Mouse (Mus musculus): ENCODE results near the gene Cnksr3. TPM values are rescaled to one million over a fixed set of nuclear protein-coding genes. Genes with fewer than 3 reads are reported as not detected.

The Cnksr3 gene
- polyA plus RNA-seq, 1 experiment from 2014 or later: 11.0 TPM

DNA sequence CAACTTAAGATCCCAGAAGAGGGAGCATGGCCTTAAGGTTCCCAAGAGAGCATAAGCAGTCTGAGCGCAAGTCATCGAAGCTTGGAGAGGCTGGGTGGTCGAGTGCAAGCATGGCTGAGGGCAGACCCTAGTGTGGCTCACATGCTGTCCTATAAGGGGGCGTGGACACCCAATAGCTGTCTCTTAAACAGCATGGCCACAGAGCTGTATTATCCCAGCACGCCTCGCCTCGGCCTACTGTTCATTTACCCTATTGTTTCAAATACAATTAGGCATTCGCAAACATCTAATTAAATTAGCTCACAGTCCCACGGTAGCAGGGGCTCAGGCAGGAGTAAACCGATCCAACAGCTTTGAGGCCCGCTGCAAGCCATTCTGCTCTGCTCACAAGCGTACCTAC, 49.0 kb downstream of the Cnksr3 start:
- Histone ChIP-seq H3K36me3 (ENCODE audit: control insufficient read depth, insufficient read depth, low read length) (no peaks in the 10 kb centered on the region), H3K27ac (ENCODE audit: low read length) (no peak overlapping the region), H3K9ac (ENCODE audit: low read length) (no peak overlapping the region), H3K27me3 (ENCODE audit: control insufficient read depth, insufficient read depth, low read depth, low read length) (no peaks in the 10 kb centered on the region), H3K4me1 (replicated peaks; ENCODE audit: control insufficient read depth, insufficient read depth, low read length) (peaks cover 27% of the 10 kb centered on the region), H3K4me2 (ENCODE audit: low read depth, low read length) (no peak overlapping the region), H3K4me3 (ENCODE audit: low read length) (no peak overlapping the region), H3K9me3 (ENCODE audit: control insufficient read depth, low read length) (no peaks in the 10 kb centered on the region)
- WGBS: 77% methylated on average over 12 of the region's 12 CpGs
- no peak for ATAC-seq (ENCODE audit: low read depth)

DNA sequence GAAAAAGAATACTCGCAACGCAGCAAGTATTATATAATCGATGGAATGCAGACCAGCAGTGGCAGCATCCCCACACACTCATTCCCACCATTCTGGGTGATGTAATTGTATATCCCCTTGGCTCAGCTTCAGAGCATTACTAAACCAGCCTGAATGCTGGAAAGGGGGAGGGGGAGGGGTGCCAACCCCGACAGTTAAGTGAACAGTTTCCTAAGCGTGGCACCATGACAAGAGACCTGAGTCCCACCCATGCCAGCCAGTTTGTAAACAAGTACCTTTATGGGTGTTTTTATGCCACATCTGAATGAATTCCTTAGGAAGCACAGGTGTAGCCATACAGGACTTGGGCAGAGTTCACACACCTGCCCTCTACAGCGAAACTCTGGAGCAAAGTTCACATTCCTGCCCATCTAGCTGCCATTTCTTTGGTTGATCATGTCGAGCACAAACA, 53.0 kb downstream of the Cnksr3 start:
- Histone ChIP-seq H3K36me3 (ENCODE audit: control insufficient read depth, insufficient read depth, low read length) (no peaks in the 10 kb centered on the region), H3K9me3 (ENCODE audit: control insufficient read depth, low read length) (no peaks in the 10 kb centered on the region), H3K27ac (ENCODE audit: low read length) (peak overlapping the region; percentile 89), H3K9ac (ENCODE audit: low read length) (no peak overlapping the region), H3K4me3 (ENCODE audit: low read length) (peak overlapping the region; percentile 12; the same call in 1 of the 2 replicates), H3K4me2 (ENCODE audit: low read depth, low read length) (peak overlapping the region; percentile 44), H3K27me3 (ENCODE audit: control insufficient read depth, insufficient read depth, low read depth, low read length) (no peaks in the 10 kb centered on the region), H3K4me1 (replicated peaks; ENCODE audit: control insufficient read depth, insufficient read depth, low read length) (peaks cover 16% of the 10 kb centered on the region)
- peak; percentile 82 for ATAC-seq (ENCODE audit: low read depth)
- WGBS: 14% methylated on average over 7 of the region's 7 CpGs

DNA sequence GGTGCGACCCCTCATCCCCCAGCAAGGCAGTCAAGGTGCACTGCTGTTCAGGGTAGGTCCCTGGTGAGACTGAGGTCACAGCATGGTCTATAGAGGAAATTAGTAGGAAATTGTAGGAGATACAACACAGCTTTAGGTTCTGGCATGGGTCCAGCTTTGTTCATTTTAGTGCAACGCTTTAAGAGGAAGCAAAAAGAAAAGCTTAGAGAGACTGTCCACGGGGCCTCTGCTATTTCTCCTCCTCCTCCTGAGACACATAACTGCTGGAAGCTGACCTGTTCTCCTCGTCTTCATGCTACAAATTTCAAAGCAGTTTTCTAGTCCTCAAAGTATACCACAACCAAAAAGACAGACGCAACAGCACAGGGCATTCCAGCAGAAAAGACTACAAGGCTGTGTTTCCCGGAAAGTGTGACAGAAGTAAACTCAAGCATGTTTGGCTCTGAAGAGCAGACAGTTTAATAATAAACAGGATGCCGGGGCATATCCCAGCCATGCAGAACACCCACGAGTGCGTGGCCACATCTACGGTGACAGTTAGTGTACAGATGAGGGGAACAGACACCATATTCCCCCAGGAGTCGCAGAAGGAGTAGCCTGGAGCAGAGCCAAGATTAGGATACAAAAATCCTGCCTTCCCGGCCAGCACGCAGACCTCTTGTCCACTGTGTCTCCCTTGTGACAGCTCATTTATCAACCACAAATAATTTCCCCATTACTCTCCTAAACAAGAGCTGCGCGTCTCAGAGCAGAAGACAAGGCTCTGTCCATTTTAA, 53.6 kb downstream of the Cnksr3 start:
- Histone ChIP-seq H3K4me2 (ENCODE audit: low read depth, low read length) (peak overlapping the region; percentile 44), H3K27ac (ENCODE audit: low read length) (peak overlapping the region; percentile 89), H3K9me3 (ENCODE audit: control insufficient read depth, low read length) (no peaks in the 10 kb centered on the region), H3K36me3 (ENCODE audit: control insufficient read depth, insufficient read depth, low read length) (no peaks in the 10 kb centered on the region), H3K4me1 (replicated peaks; ENCODE audit: control insufficient read depth, insufficient read depth, low read length) (peaks cover 16% of the 10 kb centered on the region), H3K27me3 (ENCODE audit: control insufficient read depth, insufficient read depth, low read depth, low read length) (no peaks in the 10 kb centered on the region), H3K4me3 (ENCODE audit: low read length) (no peak overlapping the region), H3K9ac (ENCODE audit: low read length) (0 out of 2 replicates have a peak overlapping the region, but pooled peaks have one; percentile 11)
- 15% methylated on average over 15 of the region's 15 CpGs for WGBS
- peak; percentile 94 for ATAC-seq (ENCODE audit: low read depth)

DNA sequence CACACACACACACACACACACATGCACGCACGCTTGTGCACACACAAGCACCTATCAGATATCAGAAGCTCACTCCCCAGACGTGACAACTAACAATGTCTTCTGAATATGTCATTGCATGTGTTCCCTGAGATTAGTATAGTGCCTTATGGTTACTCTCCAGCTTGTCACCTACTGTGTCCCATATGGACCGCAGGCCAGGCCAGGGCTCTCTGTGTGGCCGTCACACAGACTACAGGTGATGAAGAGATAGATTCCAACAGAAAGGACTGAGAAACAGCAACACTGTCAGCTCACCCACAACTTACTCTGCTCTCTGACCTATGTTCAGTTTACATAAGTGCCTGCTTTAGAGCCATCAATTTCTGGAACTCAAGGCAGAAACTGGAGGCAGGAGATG, 57.2 kb downstream of the Cnksr3 start:
- no peak overlapping the region for H3K4me3 ChIP-seq (ENCODE audit: low read length)
- H3K4me1 ChIP-seq (replicated peaks; ENCODE audit: control insufficient read depth, insufficient read depth, low read length): peaks cover 16% of the 10 kb centered on the region
- no peak overlapping the region for H3K27ac ChIP-seq (ENCODE audit: low read length)
- H3K36me3 ChIP-seq (ENCODE audit: control insufficient read depth, insufficient read depth, low read length): no peaks in the 10 kb centered on the region; the same call in 1 of the 2 replicates
- no peaks in the 10 kb centered on the region for H3K9me3 ChIP-seq (ENCODE audit: control insufficient read depth, low read length)
- no peak for ATAC-seq (ENCODE audit: low read depth)
- H3K4me2 ChIP-seq (ENCODE audit: low read depth, low read length): no peak overlapping the region
- H3K27me3 ChIP-seq (ENCODE audit: control insufficient read depth, insufficient read depth, low read depth, low read length): no peaks in the 10 kb centered on the region
- no peak overlapping the region for H3K9ac ChIP-seq (ENCODE audit: low read length)
- WGBS: 87% methylated on average over 5 of the region's 5 CpGs

DNA sequence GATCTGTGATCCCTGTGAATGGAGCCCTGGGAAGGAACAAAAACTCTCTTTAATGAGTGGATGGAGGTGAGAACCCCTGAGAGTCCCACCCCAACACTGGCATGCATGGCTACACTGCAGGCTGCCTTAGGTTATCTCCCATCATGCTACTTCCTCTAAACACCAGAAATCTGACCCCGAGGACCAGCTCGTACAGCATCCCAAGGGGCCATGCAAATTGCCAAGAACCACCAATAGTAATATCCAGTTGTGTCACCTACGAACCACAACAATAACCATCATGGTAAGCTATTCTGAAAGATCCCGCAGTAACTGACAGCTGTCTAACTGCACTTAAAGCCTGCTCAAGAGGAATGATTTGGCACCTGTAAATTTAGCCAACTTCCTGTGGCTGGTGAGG, 59.1 kb downstream of the Cnksr3 start:
- no peak overlapping the region for H3K4me3 ChIP-seq (ENCODE audit: low read length)
- no peak for ATAC-seq (ENCODE audit: low read depth)
- peaks cover under 1% of the 10 kb centered on the region; the same call in 1 of the 2 replicates for H3K4me1 ChIP-seq (replicated peaks; ENCODE audit: control insufficient read depth, insufficient read depth, low read length)
- no peak overlapping the region for H3K4me2 ChIP-seq (ENCODE audit: low read depth, low read length)
- no peaks in the 10 kb centered on the region; the same call in 1 of the 2 replicates for H3K36me3 ChIP-seq (ENCODE audit: control insufficient read depth, insufficient read depth, low read length)
- WGBS: 91% methylated on average over 4 of the region's 4 CpGs
- H3K9ac ChIP-seq (ENCODE audit: low read length): no peak overlapping the region
- no peaks in the 10 kb centered on the region for H3K9me3 ChIP-seq (ENCODE audit: control insufficient read depth, low read length)
- no peak overlapping the region for H3K27ac ChIP-seq (ENCODE audit: low read length)
- no peaks in the 10 kb centered on the region for H3K27me3 ChIP-seq (ENCODE audit: control insufficient read depth, insufficient read depth, low read depth, low read length)

DNA sequence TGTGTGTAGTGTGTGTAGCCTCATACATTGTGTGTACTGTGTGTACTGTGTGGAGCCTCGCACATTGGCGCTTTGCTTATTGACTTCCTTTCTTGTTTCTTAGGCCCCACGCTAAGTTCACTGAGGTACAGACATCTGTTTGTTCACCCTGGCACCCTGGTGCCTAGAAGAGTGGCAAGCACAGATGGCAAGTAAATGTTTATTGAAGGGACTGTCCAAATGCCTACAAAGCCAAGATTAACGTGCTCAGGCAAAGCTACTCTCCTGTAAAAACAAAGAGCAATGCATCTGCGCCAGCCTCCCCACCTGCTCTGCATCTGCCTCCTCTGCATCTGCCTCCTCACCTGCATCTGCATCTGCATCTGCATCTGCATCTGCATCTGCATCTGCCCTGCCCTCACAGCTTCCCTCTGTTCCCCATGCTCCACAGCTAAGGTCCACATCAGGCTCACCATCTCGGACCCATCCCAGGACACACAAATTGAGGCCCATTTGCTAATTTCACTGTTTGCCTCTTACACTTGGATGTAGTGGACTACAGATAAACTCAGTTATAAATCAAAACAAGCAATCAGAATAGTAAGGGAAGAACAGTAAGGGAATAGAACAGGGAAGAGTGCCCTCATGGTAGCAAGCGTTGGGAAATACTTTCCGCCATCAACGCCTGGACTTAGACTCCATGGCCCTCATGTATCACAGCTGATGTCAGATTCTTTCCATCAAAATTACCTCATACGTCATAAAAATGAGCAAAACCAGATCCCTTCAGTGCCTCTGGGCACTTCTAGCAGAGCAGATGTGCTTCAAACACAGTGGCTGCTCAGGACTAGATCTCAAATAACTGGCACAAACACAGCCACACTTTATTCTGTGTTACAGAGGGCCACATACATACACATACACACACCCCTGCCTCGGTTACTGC, 62.1 kb downstream of the Cnksr3 start:
- no peak overlapping the region for H3K4me2 ChIP-seq (ENCODE audit: low read depth, low read length)
- ATAC-seq (ENCODE audit: low read depth): peak; percentile 45
- H3K4me3 ChIP-seq (ENCODE audit: low read length): no peak overlapping the region
- H3K36me3 ChIP-seq (ENCODE audit: control insufficient read depth, insufficient read depth, low read length): no peaks in the 10 kb centered on the region; the same call in 1 of the 2 replicates
- no peak overlapping the region for H3K9ac ChIP-seq (ENCODE audit: low read length)
- peaks cover 7% of the 10 kb centered on the region; the same call in 1 of the 2 replicates for H3K4me1 ChIP-seq (replicated peaks; ENCODE audit: control insufficient read depth, insufficient read depth, low read length)
- no peaks in the 10 kb centered on the region for H3K9me3 ChIP-seq (ENCODE audit: control insufficient read depth, low read length)
- H3K27ac ChIP-seq (ENCODE audit: low read length): no peak overlapping the region
- H3K27me3 ChIP-seq (ENCODE audit: control insufficient read depth, insufficient read depth, low read depth, low read length): no peaks in the 10 kb centered on the region
- 77% methylated on average over 11 of the region's 11 CpGs for WGBS

DNA sequence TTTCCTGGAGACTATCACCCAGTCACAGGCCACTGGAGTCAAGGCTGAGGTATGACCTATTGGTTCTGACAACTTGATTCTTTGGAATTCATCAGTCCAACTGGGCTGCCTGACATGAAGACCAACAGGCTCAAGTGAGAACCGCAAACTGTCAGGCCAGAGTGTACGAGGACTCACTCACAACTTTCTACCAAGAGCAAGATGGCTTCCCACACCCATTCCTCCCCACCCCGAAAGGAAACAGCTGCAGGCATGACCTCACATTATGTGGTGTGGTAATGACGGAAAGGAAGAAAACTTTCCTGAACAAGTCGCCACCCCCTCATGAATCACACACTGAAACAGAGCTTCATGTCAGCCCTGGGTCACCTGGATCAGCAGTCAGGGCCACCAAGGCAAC, 66.4 kb downstream of the Cnksr3 start:
- no peak for ATAC-seq (ENCODE audit: low read depth)
- Histone ChIP-seq H3K36me3 (ENCODE audit: control insufficient read depth, insufficient read depth, low read length) (no peaks in the 10 kb centered on the region), H3K9ac (ENCODE audit: low read length) (no peak overlapping the region), H3K4me2 (ENCODE audit: low read depth, low read length) (no peak overlapping the region), H3K27me3 (ENCODE audit: control insufficient read depth, insufficient read depth, low read depth, low read length) (no peaks in the 10 kb centered on the region), H3K27ac (ENCODE audit: low read length) (no peak overlapping the region), H3K4me1 (replicated peaks; ENCODE audit: control insufficient read depth, insufficient read depth, low read length) (peaks cover 26% of the 10 kb centered on the region), H3K4me3 (ENCODE audit: low read length) (no peak overlapping the region), H3K9me3 (ENCODE audit: control insufficient read depth, low read length) (no peaks in the 10 kb centered on the region)
- 83% methylated on average over 5 of the region's 5 CpGs for whole genome bisulfite sequencing

DNA sequence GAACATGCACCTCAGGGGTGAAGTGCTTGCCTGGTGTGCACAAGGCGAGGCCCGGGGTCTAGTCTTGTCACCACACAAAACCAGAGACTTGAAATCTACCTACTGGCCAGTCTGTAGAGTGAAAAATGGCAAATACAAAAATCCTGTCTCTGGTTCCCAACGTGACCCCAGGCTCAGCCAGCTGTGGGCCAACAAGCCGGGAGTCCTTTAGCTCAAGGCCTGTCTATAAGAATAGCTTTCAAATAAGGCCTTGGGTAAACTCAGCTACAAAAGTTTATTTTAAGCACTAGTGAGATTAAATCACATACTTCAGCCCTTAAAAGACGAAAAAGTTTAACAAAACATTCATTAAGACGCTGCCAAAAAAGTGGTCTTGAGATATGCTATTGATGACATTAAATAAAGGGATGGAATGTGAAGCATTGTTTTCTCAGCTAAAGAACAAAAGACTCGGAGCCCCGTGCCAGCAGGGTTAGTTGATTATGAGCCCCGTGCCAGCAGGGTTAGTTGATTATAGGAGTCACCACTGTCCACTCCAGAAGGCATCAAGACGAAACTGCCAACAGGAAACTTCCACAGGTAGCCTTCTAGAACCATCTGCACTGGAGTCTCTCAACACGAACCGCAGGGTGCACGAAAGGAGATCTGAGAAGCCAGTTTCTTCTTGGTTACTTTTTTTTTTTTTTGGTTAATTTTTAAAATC, 67.8 kb downstream of the Cnksr3 start:
- H3K36me3 ChIP-seq (ENCODE audit: control insufficient read depth, insufficient read depth, low read length): no peaks in the 10 kb centered on the region
- H3K4me1 ChIP-seq (replicated peaks; ENCODE audit: control insufficient read depth, insufficient read depth, low read length): peaks cover 29% of the 10 kb centered on the region
- H3K27me3 ChIP-seq (ENCODE audit: control insufficient read depth, insufficient read depth, low read depth, low read length): no peaks in the 10 kb centered on the region
- ATAC-seq (ENCODE audit: low read depth): peak; percentile 59
- H3K9ac ChIP-seq (ENCODE audit: low read length): no peak overlapping the region
- 33% methylated on average over 13 of the region's 13 CpGs for WGBS
- H3K9me3 ChIP-seq (ENCODE audit: control insufficient read depth, low read length): no peaks in the 10 kb centered on the region
- H3K4me2 ChIP-seq (ENCODE audit: low read depth, low read length): no peak overlapping the region
- H3K4me3 ChIP-seq (ENCODE audit: low read length): no peak overlapping the region
- H3K27ac ChIP-seq (ENCODE audit: low read length): peak overlapping the region; percentile 79

All from lung, embryonic 16.5 days (tissue).